Mouse (Mus musculus) forebrain, embryonic 14.5 days (tissue): Measurements from ENCODE around the gene Gypa. TPM values are rescaled to one million over a fixed set of nuclear protein-coding genes. Genes with fewer than 3 reads are reported as not detected.
A peak's percentile ranks its signal among the peaks of the same experiment; 100 is the strongest.

Experiments used
- ATAC-seq: fragments of 200-750 bp; cut with Nextera tagmentation; 2 replicates; pipeline ENCODE4 v1.8.0; 2017; ENCODE audit warnings: mild to moderate bottlenecking, moderate library complexity
- DNase-seq: peaks from one replicate; pipeline ENCODE4 v3.0.0-alpha.2; 2015; ENCODE audit warnings: low spot score
- H3K27ac ChIP-seq: fragments of 300-500 bp; sonication (generic); 2 replicates; pipeline ENCODE4 v1.5.1; 2014; ENCODE audit warnings: low read depth, mild to moderate bottlenecking, control low read depth, low read length, moderate library complexity
- H3K27me3 ChIP-seq: fragments of 300-500 bp; sonication (generic); replicated peaks from 2 replicates; pipeline ENCODE4 v1.6.1; 2014; ENCODE audit warnings: low read length, control low read depth, mixed read lengths; ENCODE audit not compliant: control insufficient read depth, insufficient read depth
- H3K36me3 ChIP-seq: fragments of 300-500 bp; sonication (generic); 2 replicates; pipeline ENCODE4 v1.6.1; 2014; ENCODE audit warnings: low read length, control low read depth; ENCODE audit not compliant: control insufficient read depth, insufficient read depth
- H3K4me1 ChIP-seq: fragments of 300-500 bp; sonication (generic); 2 replicates; pipeline ENCODE4 v1.6.1; 2014; ENCODE audit warnings: antibody characterized with exemption, low read length, control low read depth; ENCODE audit not compliant: control insufficient read depth, insufficient read depth
- H3K4me2 ChIP-seq: fragments of 300-500 bp; sonication (generic); 2 replicates; pipeline ENCODE4 v1.6.1; 2014; ENCODE audit warnings: mild to moderate bottlenecking, control low read depth, low read length
- H3K4me3 ChIP-seq: fragments of 300-500 bp; sonication (generic); 2 replicates; pipeline ENCODE4 v1.5.1; 2014; ENCODE audit warnings: low read depth, low read length, control low read depth
- H3K9ac ChIP-seq: fragments of 300-500 bp; sonication (generic); 2 replicates; pipeline ENCODE4 v1.6.1; 2014; ENCODE audit warnings: mild to moderate bottlenecking, low read length, control low read depth, moderate library complexity
- H3K9me3 ChIP-seq: fragments of 300-500 bp; sonication (generic); replicated peaks from 2 replicates; pipeline ENCODE4 v1.6.1; 2016; ENCODE audit warnings: low read length, control low read depth, mixed read lengths; ENCODE audit not compliant: control insufficient read depth
- WGBS: fragments of 180-500 bp; shearing (Covaris S2); extraction: QIAGEN DNeasy Blood & Tissue Kit; methylation state at CpG from one replicate; pipeline ENCODE4 v1.1.7; 2014; 5-methylcytosine and 5-hydroxymethylcytosine counted together
- polyA plus RNA-seq: library from polyadenylated mRNA; unstranded; fragments of >200 nt; fragmentation: Nextera tagmentation; extraction: Ambion mirVana; gene quantifications from 2 replicates; pipeline ENCODE4 v1.2.1, GENCODE M21; 2014

Gene Gypa
- polyA plus RNA-seq, 1 experiment from 2014 or later, result 1.8 TPM

GRCm38 (mm10) chr8:80500773-80501172 lies 7.2 kb downstream of the Gypa start:
- Histone ChIP-seq H3K27ac (no peak overlapping the region), H3K9me3 (no peaks in the 10 kb centered on the region), H3K4me2 (no peak overlapping the region), H3K36me3 (no peaks in the 10 kb centered on the region), H3K9ac (no peak overlapping the region), H3K4me1 (0 out of 2 replicates have a peak, but pooled peaks cover 4% of the 10 kb centered on the region), H3K27me3 (no peaks in the 10 kb centered on the region), H3K4me3 (no peak overlapping the region)
- DNase-seq, result no peak
- ATAC-seq, result no peak
- WGBS, result 85% methylated on average over 3 of the region's 3 CpGs

- Histone ChIP-seq H3K27me3 (no peaks in the 10 kb centered on the region), H3K27ac (no peak overlapping the region), H3K4me2 (no peak overlapping the region), H3K9me3 (no peaks in the 10 kb centered on the region), H3K9ac (no peak overlapping the region), H3K4me3 (no peak overlapping the region), H3K4me1 (0 out of 2 replicates have a peak, but pooled peaks cover 4% of the 10 kb centered on the region), H3K36me3 (no peaks in the 10 kb centered on the region)
- DNase-seq (no peak), ATAC-seq (no peak)
- WGBS, result 79% methylated on average over 6 of the region's 6 CpGs
These were observed 7.7 kb downstream of the Gypa start for GRCm38 (mm10) chr8:80501283-80501682.

DNA sequence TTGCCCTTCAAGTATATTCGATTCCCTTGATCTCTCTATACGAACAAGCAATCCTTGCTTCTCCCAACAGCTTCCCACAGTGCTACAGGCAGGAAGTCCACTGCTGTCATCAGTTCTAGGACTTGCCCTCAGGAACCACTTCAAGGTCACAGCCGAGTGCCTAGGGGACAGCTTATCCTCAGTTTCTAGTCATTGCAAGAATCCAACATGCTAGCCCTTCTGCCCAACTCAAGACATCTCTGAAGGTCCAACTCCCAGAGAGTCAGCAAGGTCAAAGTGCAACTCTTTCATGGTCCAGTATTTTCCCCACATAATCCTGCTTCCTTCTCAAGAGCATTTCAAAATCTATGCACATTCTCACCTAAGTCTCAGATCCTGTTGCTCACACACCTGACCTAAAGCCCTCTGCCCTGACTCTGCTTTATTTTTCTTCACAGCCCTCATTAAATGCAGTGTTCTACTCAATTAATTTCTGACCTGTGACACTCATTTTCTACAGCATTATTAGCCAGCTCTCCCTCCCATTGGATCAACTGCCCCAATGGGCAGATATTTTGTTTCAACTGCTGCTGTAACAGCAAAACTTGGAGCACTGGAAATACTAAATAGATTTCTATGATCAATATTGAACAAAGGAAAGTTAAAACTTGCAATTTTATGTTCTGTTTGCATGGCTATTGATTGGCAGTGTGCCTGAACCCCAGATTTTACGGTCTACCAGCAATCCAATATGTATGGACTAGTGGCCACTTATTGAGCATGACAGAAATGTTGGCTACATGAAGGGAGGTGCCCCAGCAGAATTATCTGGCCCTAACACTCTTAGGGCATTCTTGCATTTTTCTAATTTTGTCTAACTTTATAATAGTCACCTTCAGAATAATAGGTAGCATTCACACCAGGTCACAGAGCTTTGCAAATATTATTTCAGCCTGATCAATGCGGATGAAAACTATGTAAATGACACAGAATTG lies 33.1 kb downstream of the Gypa start:
- Histone ChIP-seq H3K9me3 (no peaks in the 10 kb centered on the region), H3K27ac (no peak overlapping the region), H3K4me1 (no peaks in the 10 kb centered on the region), H3K4me3 (no peak overlapping the region), H3K4me2 (no peak overlapping the region), H3K36me3 (no peaks in the 10 kb centered on the region), H3K9ac (no peak overlapping the region), H3K27me3 (no peaks in the 10 kb centered on the region)
- ATAC-seq (no peak), DNase-seq (no peak)
- WGBS, result 88% methylated on average over 5 of the region's 5 CpGs

DNA sequence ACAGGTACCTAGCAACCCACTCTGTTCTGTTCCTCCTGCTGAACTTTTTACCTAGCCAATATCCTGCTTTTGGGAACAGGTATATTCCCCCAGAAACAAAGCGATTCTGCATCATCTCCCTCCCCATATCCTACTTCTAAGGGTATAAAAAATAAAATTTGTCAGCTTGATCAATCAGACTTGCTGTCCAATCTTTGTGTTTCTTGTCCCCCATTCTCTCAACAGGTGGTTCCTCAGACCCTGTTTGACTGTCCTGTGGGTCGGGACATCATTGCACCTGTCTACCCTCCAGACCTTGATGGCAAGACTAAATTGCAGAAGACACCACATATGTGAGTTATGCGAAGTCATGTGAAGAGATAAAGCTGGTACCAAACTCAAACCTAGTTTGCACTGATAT lies 48.3 kb downstream of the Gypa start:
- WGBS, result 96% methylated on average over 3 of the region's 3 CpGs
- H3K4me3 ChIP-seq, result no peak overlapping the region
- H3K27me3 ChIP-seq, result no peaks in the 10 kb centered on the region
- H3K4me1 ChIP-seq, result no peaks in the 10 kb centered on the region
- no peak for ATAC-seq
- no peak overlapping the region for H3K27ac ChIP-seq
- no peak overlapping the region for H3K4me2 ChIP-seq
- no peak overlapping the region for H3K9ac ChIP-seq
- peaks cover 5% of the 10 kb centered on the region; the same call in 1 of the 2 replicates for H3K9me3 ChIP-seq
- H3K36me3 ChIP-seq, result no peaks in the 10 kb centered on the region
- DNase-seq, result peak; percentile 51

DNA sequence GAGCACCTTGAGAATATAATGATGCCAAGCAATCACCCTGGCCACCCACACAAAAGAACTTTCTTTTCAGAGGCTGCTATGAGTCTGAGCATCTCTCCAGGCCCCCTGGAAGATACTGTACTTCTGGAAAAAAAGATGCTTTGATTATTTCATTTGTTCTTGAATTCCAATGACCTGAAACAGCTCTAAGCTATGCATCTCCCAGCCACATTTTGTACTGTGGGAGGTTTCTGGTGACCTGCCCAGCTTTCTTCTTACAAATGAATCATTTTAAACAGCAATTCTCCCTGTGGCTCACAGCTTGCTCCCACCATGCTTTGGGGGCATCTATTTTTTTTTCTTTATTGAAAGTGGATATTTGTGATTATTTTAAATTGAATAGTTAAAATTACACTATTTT lies 56.9 kb downstream of the Gypa start:
- no peak overlapping the region for H3K27ac ChIP-seq
- DNase-seq (no peak), ATAC-seq (no peak)
- H3K4me2 ChIP-seq, result no peak overlapping the region
- no peaks in the 10 kb centered on the region for H3K4me1 ChIP-seq
- no peak overlapping the region for H3K4me3 ChIP-seq
- no peak overlapping the region for H3K9ac ChIP-seq
- H3K9me3 ChIP-seq, result no peaks in the 10 kb centered on the region
- no peaks in the 10 kb centered on the region for H3K36me3 ChIP-seq
- H3K27me3 ChIP-seq, result no peaks in the 10 kb centered on the region

- Histone ChIP-seq H3K4me2 (no peak overlapping the region), H3K36me3 (no peaks in the 10 kb centered on the region), H3K9me3 (no peaks in the 10 kb centered on the region), H3K4me3 (no peak overlapping the region), H3K9ac (no peak overlapping the region), H3K27ac (no peak overlapping the region), H3K4me1 (no peaks in the 10 kb centered on the region), H3K27me3 (no peaks in the 10 kb centered on the region)
- ATAC-seq (no peak), DNase-seq (no peak)
- 38% methylated on average over 3 of the region's 3 CpGs for WGBS
These were observed 57.7 kb downstream of the Gypa start for GRCm38 (mm10) chr8:80551303-80551702.

DNA sequence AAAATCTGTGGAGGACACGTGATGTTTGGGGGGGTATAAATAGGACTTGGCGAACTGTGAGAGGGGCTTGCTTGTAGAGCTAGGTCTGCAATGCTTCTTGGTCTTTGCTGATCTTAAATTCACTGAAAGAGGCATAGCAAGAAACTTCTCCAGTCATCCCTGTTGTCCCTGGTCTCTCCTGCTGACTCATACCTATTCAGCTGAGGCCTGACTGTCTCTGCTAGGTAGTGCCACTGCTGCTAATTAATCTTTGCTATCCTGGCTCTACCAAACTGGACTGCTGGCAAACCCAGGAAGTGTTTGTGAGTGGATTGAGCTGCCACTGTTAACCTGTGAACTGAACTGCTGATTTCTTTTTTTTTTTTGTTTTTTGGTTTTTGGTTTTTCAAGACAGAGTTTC lies 61.4 kb downstream of the Gypa start:
- H3K36me3 ChIP-seq, result no peaks in the 10 kb centered on the region
- no peak overlapping the region for H3K27ac ChIP-seq
- no peak overlapping the region for H3K4me3 ChIP-seq
- H3K27me3 ChIP-seq, result no peaks in the 10 kb centered on the region
- no peak overlapping the region for H3K9ac ChIP-seq
- H3K4me2 ChIP-seq, result no peak overlapping the region
- no peaks in the 10 kb centered on the region for H3K9me3 ChIP-seq
- no peaks in the 10 kb centered on the region for H3K4me1 ChIP-seq
- WGBS, result 90% methylated on average over 2 of the region's 2 CpGs
- no peak for ATAC-seq
- no peak for DNase-seq

Other genes starting within 250 kb of the Gypa start
- 0.04 and 0.05 TPM in 2 replicates for gene Frem3, start 117.3 kb downstream of the Gypa start, polyA plus RNA-seq
- gene Smarca5, start 245.7 kb downstream of the Gypa start, polyA plus RNA-seq, result 70.3 and 73.6 TPM in 2 replicates